Mouse (Mus musculus): ENCODE measurements around the gene Brd4. TPM values are rescaled to one million over a fixed set of nuclear protein-coding genes. Genes with fewer than 3 reads are reported as not detected.

The Brd4 gene
- polyA plus RNA-seq, 1 experiment from 2014 or later = 64.2 TPM

DNA sequence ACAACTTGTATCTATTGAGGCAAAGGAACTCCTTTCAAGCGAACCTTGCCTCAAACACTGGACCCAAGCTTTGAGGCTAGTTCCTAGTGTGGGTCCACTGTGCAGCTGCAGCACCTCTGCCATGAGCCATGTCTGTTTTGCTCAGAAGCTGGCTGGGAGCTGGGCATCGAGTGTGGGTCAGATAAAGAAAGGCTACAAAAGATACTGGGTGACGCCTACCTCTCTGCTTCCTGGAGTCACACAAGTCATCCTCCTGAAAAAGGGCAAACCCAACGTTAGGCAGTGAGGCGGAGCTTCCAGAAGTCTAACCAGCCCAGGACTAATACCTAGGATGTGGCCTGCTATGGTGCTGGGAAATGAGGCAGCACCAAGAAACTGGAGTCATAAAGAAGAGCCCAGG lies 29.4 kb upstream of the Brd4 start:
- no peaks in the 10 kb centered on the region for H3K9me3 ChIP-seq
- no peak overlapping the region for H3K27ac ChIP-seq (replicated peaks)
- peaks cover 98% of the 10 kb centered on the region for H3K36me3 ChIP-seq
- no peaks in the 10 kb centered on the region for H3K27me3 ChIP-seq (replicated peaks)
- no peak for ATAC-seq (ENCODE audit: extremely low read depth, insufficient number of reproducible peaks, low FRiP score, low TSS enrichment)
- 65% methylated on average over 5 of the region's 5 CpGs for WGBS
- no peak overlapping the region for H3K4me2 ChIP-seq
- no peak overlapping the region for H3K4me3 ChIP-seq
- H3K4me1 ChIP-seq = peaks cover 12% of the 10 kb centered on the region
- no peak overlapping the region for H3K9ac ChIP-seq

DNA sequence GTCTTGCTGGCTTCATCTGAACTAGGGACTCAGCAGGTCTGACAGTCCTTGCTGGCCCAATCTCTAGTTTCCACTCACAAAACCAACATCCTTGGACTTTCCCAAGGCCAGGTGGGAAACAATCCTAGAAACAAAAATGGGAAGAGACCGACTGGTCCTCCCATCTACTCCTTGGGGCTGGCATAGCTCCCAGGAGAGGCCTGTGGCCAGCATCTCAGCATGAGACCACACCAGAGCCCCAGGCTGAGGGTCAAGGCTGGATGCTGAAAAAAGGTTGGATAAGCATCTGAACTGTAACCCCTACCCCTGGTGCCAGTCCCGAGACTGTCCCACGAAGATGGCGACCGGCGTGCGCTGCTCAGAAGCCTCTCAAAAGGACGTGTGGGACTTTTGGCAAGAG lies 28.3 kb upstream of the Brd4 start:
- Histone ChIP-seq H3K4me3 (no peak overlapping the region), H3K27me3 (replicated peaks) (no peaks in the 10 kb centered on the region), H3K36me3 (peaks cover 100% of the 10 kb centered on the region), H3K4me2 (no peak overlapping the region), H3K9ac (no peak overlapping the region), H3K27ac (replicated peaks) (no peak overlapping the region), H3K4me1 (0 out of 2 replicates have a peak, but pooled peaks cover 1% of the 10 kb centered on the region), H3K9me3 (no peaks in the 10 kb centered on the region)
- ATAC-seq (ENCODE audit: extremely low read depth, insufficient number of reproducible peaks, low FRiP score, low TSS enrichment) = no peak
- WGBS = 97% methylated on average over 8 of the region's 8 CpGs

DNA sequence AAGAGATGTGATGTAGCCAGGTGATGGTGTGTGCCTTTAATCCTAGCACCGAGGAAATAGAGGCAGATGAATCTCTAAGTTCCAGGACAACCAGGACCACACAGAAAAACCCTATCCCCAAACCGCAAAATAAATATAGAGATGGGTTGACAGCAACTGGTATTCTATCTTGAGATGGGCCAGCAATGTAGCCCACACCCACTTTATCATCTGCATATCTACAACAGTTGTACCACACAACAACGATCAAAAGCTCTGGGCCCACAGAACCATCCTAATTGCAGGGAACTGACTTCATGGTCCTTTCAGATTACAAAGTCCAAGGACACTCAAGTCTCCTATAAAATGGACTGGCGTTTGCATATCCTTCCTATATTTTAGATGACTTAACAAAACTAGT lies 23.4 kb upstream of the Brd4 start:
- no peak overlapping the region for H3K4me3 ChIP-seq
- H3K27me3 ChIP-seq (replicated peaks) = no peaks in the 10 kb centered on the region
- no peak overlapping the region for H3K9ac ChIP-seq
- H3K4me2 ChIP-seq = no peak overlapping the region
- no peaks in the 10 kb centered on the region for H3K9me3 ChIP-seq
- 84% methylated on average over 4 of the region's 4 CpGs for WGBS
- ATAC-seq (ENCODE audit: extremely low read depth, insufficient number of reproducible peaks, low FRiP score, low TSS enrichment) = no peak
- H3K4me1 ChIP-seq = no peaks in the 10 kb centered on the region
- no peak overlapping the region for H3K27ac ChIP-seq (replicated peaks)
- H3K36me3 ChIP-seq = peaks cover 100% of the 10 kb centered on the region

DNA sequence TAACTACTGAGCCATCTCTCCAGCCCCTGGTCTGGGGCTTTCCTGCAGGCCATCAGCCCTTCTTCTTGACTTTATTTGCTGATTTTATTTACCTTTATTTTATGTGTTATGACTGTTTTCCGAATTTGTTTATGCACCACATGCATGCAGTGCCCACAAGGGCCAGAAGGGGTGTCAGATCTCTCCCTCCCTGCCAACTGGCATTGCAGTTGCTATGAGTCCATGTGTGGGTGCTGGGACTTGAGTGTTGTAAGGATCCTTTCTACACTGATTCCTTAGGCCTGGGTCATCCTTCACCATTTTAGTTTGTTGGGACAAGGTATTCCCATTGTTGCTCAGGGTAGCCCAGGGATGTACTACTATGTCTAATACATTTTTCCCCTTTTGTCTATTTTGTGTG lies 13.6 kb upstream of the Brd4 start:
- peaks cover 5% of the 10 kb centered on the region for H3K36me3 ChIP-seq
- H3K4me2 ChIP-seq = no peak overlapping the region
- no peak overlapping the region for H3K27ac ChIP-seq (replicated peaks)
- H3K9me3 ChIP-seq = no peaks in the 10 kb centered on the region
- no peaks in the 10 kb centered on the region for H3K4me1 ChIP-seq
- WGBS = 86% methylated on average over 1 of the region's 1 CpGs
- ATAC-seq (ENCODE audit: extremely low read depth, insufficient number of reproducible peaks, low FRiP score, low TSS enrichment) = no peak
- no peak overlapping the region for H3K9ac ChIP-seq
- no peaks in the 10 kb centered on the region for H3K27me3 ChIP-seq (replicated peaks)
- no peak overlapping the region for H3K4me3 ChIP-seq

DNA sequence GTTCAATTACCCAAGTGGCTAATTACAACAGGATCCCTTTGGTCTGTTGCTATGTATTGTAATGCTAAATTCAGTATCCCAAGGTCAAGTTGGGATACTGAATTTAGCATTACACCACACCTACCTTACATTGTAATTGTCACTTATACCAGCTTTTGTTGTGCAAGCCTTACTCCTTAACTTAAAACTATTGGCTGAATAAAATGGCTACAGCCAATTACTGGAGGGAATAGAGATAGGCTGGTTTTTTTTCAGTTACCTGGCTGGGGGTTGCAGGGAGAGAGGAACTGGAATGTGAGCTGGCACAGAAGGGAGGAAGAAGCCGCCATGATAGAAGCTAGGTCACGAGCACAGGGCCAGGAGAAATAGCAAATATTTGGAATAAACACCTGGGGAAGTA lies 11.4 kb upstream of the Brd4 start:
- no peaks in the 10 kb centered on the region for H3K9me3 ChIP-seq
- H3K4me3 ChIP-seq = no peak overlapping the region
- no peak overlapping the region for H3K4me2 ChIP-seq
- no peak overlapping the region for H3K9ac ChIP-seq
- no peaks in the 10 kb centered on the region for H3K36me3 ChIP-seq
- ATAC-seq (ENCODE audit: extremely low read depth, insufficient number of reproducible peaks, low FRiP score, low TSS enrichment) = no peak
- no peak overlapping the region for H3K27ac ChIP-seq (replicated peaks)
- H3K27me3 ChIP-seq (replicated peaks) = no peaks in the 10 kb centered on the region
- WGBS = 78% methylated on average over 2 of the region's 2 CpGs
- H3K4me1 ChIP-seq = no peaks in the 10 kb centered on the region

DNA sequence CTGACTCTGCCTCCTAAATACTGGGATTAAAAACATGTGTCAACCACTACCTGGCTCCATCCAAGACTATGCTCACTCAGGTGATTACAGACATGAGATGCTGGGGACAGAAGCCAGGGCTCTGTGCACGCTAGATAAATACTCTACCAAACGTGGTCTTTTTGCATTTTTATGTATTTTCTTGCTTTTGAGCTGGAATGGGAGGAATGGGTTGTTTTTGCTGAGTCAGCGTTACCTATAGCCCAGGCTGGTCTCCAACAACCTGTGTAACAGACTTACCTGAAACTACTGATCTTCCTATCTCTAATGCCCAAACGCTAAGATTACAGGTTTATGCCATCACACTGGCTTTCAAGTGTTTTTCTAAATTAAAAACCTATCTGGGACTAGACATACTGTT lies 10.6 kb upstream of the Brd4 start:
- H3K4me2 ChIP-seq = no peak overlapping the region
- H3K9ac ChIP-seq = no peak overlapping the region
- no peak overlapping the region for H3K4me3 ChIP-seq
- 69% methylated on average over 4 of the region's 4 CpGs for WGBS
- no peaks in the 10 kb centered on the region for H3K9me3 ChIP-seq
- H3K27me3 ChIP-seq (replicated peaks) = no peaks in the 10 kb centered on the region
- no peaks in the 10 kb centered on the region for H3K4me1 ChIP-seq
- no peak for ATAC-seq (ENCODE audit: extremely low read depth, insufficient number of reproducible peaks, low FRiP score, low TSS enrichment)
- no peak overlapping the region for H3K27ac ChIP-seq (replicated peaks)
- H3K36me3 ChIP-seq = no peaks in the 10 kb centered on the region

DNA sequence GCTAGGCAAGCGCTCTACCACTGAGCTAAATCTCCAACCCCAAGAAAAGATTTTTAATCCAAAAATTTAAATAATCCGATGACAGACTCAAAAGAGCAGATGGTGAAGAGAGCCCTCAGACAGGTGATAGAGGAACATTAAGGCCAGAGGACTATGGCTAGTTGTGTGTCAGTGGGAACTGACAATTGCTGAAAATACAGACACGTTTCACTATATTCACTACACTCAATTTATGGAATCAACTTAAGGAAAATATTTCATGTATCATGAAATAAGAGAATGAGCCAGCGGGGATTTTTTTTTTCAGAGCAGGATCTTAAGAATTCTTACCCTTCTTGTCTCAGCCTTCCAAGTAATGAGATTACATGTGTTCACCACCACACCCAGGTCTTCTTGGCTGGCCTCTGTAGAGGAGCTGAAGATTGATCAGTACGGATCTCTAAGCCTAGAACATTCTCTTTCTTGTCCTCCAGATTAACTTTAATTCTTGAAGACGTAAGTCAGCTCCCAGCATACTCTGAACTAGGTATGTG lies 682 bp upstream of the Brd4 start:
- Histone ChIP-seq H3K27me3 (replicated peaks) (no peaks in the 10 kb centered on the region), H3K36me3 (no peaks in the 10 kb centered on the region), H3K9me3 (no peaks in the 10 kb centered on the region), H3K27ac (replicated peaks) (peak overlapping the region; percentile 99), H3K4me3 (peak overlapping the region; percentile 77), H3K4me2 (peak overlapping the region; percentile 85), H3K9ac (peak overlapping the region; percentile 95), H3K4me1 (peaks cover 33% of the 10 kb centered on the region)
- no peak for ATAC-seq (ENCODE audit: extremely low read depth, insufficient number of reproducible peaks, low FRiP score, low TSS enrichment)
- 43% methylated on average over 6 of the region's 6 CpGs for WGBS

DNA sequence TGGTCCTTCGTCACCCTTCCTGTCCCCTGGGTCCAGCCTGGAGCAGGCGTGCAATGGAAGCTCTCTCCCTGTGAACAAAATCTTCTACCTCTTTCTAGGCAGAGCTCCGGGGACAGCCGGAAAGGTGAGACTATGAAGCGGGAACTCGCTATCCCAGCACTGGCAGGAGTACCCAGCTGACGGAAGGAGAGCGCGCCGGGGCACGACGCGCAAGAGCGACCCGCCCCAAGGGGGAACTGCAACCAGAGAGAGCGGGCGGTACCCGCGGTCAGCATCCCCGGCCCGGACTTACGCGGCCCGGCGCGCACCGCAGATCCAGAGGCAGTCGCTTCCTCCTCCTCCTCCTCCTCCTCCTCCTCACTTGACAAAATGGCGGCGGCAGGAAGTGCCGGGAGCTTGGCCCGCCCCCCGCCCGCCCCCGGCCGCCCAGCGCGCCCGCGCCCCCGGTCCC lies 726 bp downstream of the Brd4 start:
- Histone ChIP-seq H3K4me3 (peak overlapping the region; percentile 77), H3K27ac (replicated peaks) (peak overlapping the region; percentile 99), H3K36me3 (no peaks in the 10 kb centered on the region), H3K4me2 (peak overlapping the region; percentile 85), H3K9ac (peak overlapping the region; percentile 95), H3K27me3 (replicated peaks) (no peaks in the 10 kb centered on the region), H3K9me3 (no peaks in the 10 kb centered on the region), H3K4me1 (peaks cover 36% of the 10 kb centered on the region)
- WGBS = under 1% methylated on average over 32 of the region's 41 CpGs
- peak; percentile 58 for ATAC-seq (ENCODE audit: extremely low read depth, insufficient number of reproducible peaks, low FRiP score, low TSS enrichment)

DNA sequence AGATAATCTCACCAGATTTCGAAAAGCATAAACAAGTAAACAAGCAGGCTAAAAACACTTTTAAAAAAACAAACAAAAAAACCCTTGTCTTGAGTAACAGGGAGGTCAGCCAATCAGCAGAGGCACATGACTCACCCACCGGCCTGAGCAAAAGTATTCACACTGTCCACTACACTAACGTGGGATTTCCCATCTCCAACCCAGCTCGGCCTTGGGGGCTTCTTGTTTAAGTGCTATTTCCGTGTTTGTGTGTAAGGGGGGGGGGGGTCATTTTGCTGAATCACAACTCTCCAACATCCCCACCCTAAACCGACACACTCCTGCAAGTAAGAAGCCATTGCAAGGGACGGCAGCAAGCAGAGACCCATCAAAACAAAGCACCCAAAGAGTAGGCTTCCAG lies 1.2 kb downstream of the Brd4 start:
- Histone ChIP-seq H3K27me3 (replicated peaks) (no peaks in the 10 kb centered on the region), H3K9me3 (no peaks in the 10 kb centered on the region), H3K4me1 (peaks cover 36% of the 10 kb centered on the region), H3K36me3 (no peaks in the 10 kb centered on the region), H3K4me2 (peak overlapping the region; percentile 85), H3K27ac (replicated peaks) (peak overlapping the region; percentile 99), H3K9ac (peak overlapping the region; percentile 95), H3K4me3 (peak overlapping the region; percentile 77)
- ATAC-seq (ENCODE audit: extremely low read depth, insufficient number of reproducible peaks, low FRiP score, low TSS enrichment) = 0 out of 2 replicates have a peak, but pooled peaks have one; percentile 51
- 4% methylated on average over 7 of the region's 7 CpGs for WGBS

DNA sequence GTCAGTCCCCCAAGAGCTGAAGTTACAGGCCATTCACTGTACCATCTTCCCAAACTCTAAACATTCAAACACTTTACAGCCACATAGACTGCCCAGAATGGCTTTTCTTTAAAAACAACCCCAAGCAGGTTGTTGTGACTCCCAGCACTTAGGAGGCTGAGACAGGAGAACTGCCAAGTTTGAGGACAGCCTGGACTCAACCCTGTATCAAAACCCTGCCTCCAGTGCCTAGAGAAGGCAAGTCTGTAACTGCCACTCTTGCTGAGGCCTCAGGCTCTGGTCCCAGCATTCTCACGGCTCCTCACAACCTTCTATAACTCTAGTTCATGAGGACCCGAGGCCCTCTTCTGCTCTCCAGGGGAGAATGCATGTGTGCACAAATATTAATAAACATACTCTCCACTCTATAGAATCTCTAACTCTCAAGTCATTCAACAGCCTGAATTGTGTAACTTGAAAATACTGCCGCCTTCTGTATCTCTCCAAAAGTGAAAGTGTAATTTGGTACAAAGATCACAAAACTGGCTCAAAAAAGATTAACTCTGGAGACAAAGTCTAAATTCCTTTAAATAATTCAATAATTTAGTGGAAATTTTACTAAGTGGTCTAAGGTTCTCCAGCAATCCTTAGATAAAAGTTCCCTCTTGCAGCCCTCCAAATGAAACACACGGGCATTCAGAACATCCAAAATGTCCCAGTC lies 2.8 kb downstream of the Brd4 start:
- Histone ChIP-seq H3K27me3 (replicated peaks) (no peaks in the 10 kb centered on the region), H3K9me3 (no peaks in the 10 kb centered on the region), H3K4me3 (peak overlapping the region; percentile 9; the same call in 1 of the 2 replicates), H3K4me2 (peak overlapping the region; percentile 85; the same call in 1 of the 2 replicates), H3K9ac (no peak overlapping the region), H3K4me1 (peaks cover 41% of the 10 kb centered on the region), H3K36me3 (no peaks in the 10 kb centered on the region), H3K27ac (replicated peaks) (0 out of 2 replicates have a peak overlapping the region, but pooled peaks have one; percentile 20)
- no peak for ATAC-seq (ENCODE audit: extremely low read depth, insufficient number of reproducible peaks, low FRiP score, low TSS enrichment)
- 69% methylated on average over 4 of the region's 4 CpGs for WGBS

DNA sequence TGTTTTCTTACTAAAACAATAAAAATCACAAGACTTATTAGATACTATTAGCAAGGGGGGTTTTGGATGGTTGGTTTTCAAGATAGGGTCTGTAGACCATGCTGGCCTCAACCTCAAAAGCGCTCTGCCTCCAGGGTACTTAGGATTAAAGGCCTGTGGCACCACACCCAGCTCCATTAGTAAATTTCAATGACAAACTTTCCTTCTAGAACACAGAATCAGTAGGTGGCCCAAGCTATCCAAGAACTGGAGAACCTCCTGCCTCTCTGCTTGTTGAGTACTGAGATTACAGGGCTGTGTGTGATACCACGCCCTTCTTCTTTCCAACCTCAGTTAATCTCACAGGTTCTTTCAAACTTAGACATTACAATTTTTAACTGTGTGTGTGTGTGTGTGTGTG lies 3.4 kb downstream of the Brd4 start:
- Histone ChIP-seq H3K4me2 (peak overlapping the region; percentile 85), H3K36me3 (0 out of 2 replicates have a peak, but pooled peaks cover 3% of the 10 kb centered on the region), H3K4me1 (peaks cover 47% of the 10 kb centered on the region), H3K9ac (0 out of 2 replicates have a peak overlapping the region, but pooled peaks have one; percentile 21), H3K9me3 (no peaks in the 10 kb centered on the region), H3K27ac (replicated peaks) (no peak overlapping the region), H3K27me3 (replicated peaks) (no peaks in the 10 kb centered on the region), H3K4me3 (no peak overlapping the region)
- ATAC-seq (ENCODE audit: extremely low read depth, insufficient number of reproducible peaks, low FRiP score, low TSS enrichment) = no peak
- WGBS = 94% methylated on average over 2 of the region's 2 CpGs

DNA sequence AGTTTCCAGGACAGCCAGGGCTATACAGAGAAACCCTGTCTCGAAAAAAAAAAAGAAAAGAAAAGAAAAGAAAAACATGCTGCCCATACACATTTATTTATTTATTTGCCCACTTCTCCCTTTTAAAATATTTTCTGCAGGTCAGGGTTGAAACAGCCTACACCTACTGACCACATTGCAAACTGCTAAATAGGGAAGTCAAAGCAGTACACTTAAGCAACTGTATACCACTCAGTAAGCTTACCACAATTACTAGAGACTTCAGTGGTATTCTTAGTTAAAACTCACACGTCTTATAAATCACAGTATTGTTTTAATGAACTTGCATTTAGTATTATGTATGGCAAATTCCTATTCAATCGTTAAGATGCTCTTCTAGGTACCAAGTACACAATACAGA lies 3.9 kb downstream of the Brd4 start:
- H3K4me1 ChIP-seq = peaks cover 49% of the 10 kb centered on the region
- H3K9me3 ChIP-seq = no peaks in the 10 kb centered on the region
- 0 out of 2 replicates have a peak, but pooled peaks cover 3% of the 10 kb centered on the region for H3K36me3 ChIP-seq
- no peak overlapping the region for H3K4me2 ChIP-seq
- ATAC-seq (ENCODE audit: extremely low read depth, insufficient number of reproducible peaks, low FRiP score, low TSS enrichment) = no peak
- H3K4me3 ChIP-seq = no peak overlapping the region
- no peak overlapping the region for H3K27ac ChIP-seq (replicated peaks)
- H3K27me3 ChIP-seq (replicated peaks) = no peaks in the 10 kb centered on the region
- 86% methylated on average over 3 of the region's 3 CpGs for WGBS
- no peak overlapping the region for H3K9ac ChIP-seq
